In the genomic region with DNA sequence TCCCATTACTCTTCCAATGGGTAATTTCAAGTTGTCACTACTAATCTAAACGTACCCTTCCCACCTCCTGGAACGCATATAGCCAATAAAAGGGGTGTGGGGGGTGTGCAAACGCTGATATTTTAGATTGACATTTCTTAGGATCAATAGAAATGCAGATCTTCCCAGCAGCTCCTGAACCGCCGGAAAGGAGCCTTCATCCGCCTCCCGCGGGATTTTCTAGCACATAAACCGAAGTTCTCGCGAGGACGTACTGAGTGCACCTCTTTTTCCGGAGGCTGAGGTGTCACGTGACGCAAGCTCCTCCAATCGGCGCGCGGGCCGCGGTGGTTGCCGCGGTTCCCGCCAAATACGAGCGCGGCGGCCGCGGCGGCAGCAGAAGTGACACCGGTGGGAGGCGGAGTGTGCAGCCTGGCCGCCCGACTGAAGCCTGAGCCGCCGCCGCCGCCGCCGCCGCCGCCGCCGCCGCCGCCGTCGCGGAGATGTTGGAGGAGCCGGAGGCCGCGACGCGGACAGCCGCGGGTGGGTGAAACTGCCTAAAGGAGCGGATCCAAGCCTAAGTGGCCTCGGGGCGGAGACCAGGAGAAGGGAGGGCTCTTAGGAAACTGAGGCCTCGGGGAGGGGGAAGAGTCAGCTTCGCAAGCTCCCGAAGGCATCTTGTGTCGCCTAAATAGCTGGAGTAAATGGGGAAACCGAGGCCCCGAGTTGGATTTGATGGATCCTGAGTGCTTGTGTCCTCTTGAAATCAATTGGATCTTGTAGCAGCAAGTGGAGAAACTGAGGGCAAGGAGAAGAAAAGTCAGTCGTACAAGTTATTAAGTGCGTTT, we compare ENCODE assay signal across 8 mouse cellular contexts. TPM values are rescaled to one million over a fixed set of nuclear protein-coding genes. Genes with fewer than 3 reads are reported as not detected.
A peak's percentile ranks its signal among the peaks of the same experiment; 100 is the strongest.
DNase-seq lines count a peak whose midpoint lies in the region; ATAC-seq lines count a peak whose summit lies in the region.

A gene (plus strand): TSS at position 410 of the 827 bp plus-strand sequence.

- H3K4me3 ChIP-seq in hindbrain, embryonic 16.5 days (ENCODE audit: low read length) = peak within 1 kb of the TSS; percentile 91
- H3K4me3 ChIP-seq in macrophage (ENCODE audit: inconsistent target) = peak within 1 kb of the TSS; percentile 88

- peaks cover 59% of the 10 kb centered on the region for H3K79me2 ChIP-seq in macrophage (ENCODE audit: inconsistent target)

- no peaks in the 10 kb centered on the region for H3K36me3 ChIP-seq in hindbrain, embryonic 16.5 days (ENCODE audit: control insufficient read depth, insufficient read depth, low read length)
- no peaks in the 10 kb centered on the region for H3K36me3 ChIP-seq in macrophage (ENCODE audit: inconsistent target)

- ATAC-seq in hindbrain, embryonic 16.5 days = peak; percentile 87

- under 1% methylated on average over 68 of the region's 68 CpGs for WGBS in hindbrain, embryonic 16.5 days
- under 1% methylated on average over 65 of the region's 68 CpGs for WGBS in macrophage (ENCODE audit: missing documents)

- DNase-seq in WW6 (ENCODE audit: low read depth, low spot score) = peak; percentile 95
- DNase-seq in cerebellum, postnatal 4 days (ENCODE audit: low spot score in 2 of 2) = peak; percentile 95 to 97
- DNase-seq in gastrocnemius, adult 18-20 months (ENCODE audit: low spot score) = peak; percentile 99
- DNase-seq in left cerebral cortex, adult 18-20 months (ENCODE audit: low spot score in 2 of 2) = peak; percentile 96 to 98
- peak; percentile 99 for DNase-seq in right cerebral cortex, adult 18-20 months
- DNase-seq in urinary bladder, postnatal 10 days (ENCODE audit: low spot score) = peak; percentile 91

- H3K4me1 ChIP-seq in hindbrain, embryonic 16.5 days (ENCODE audit: control insufficient read depth, insufficient read depth, low read depth, low read length) = peaks cover 15% of the 10 kb centered on the region

- H3K27ac ChIP-seq in hindbrain, embryonic 16.5 days (ENCODE audit: low read depth, low read length) = peak within 1 kb of the TSS; percentile 54; the same call in 1 of the 2 replicates
- H3K27ac ChIP-seq in macrophage = peak within 1 kb of the TSS; percentile 60

- H3K9ac ChIP-seq in hindbrain, embryonic 16.5 days (ENCODE audit: low read depth, low read length) = peak within 1 kb of the TSS; percentile 73

- H3K9me3 ChIP-seq in hindbrain, embryonic 16.5 days (ENCODE audit: control insufficient read depth, low read length) = no peaks in the 10 kb centered on the region

- peak within 1 kb of the TSS; percentile 98 for H3K4me2 ChIP-seq in hindbrain, embryonic 16.5 days (ENCODE audit: low read length)

- no peaks in the 10 kb centered on the region for H3K27me3 ChIP-seq in hindbrain, embryonic 16.5 days (replicated peaks; ENCODE audit: control insufficient read depth, insufficient read depth, low read length)

RNA-seq across cellular contexts. Expression of the gene that starts here (rescaled TPM):
- under 1 TPM; 0.46 to 0.95 TPM for total RNA-seq in gastrocnemius, adult 18-20 months (2021)
- 4.5 and 6.7 TPM in 2 replicates for polyA plus RNA-seq in hindbrain, embryonic 16.5 days (2015; fragmentation: Nextera tagmentation; extraction: Ambion mirVana)
- total RNA-seq in left cerebral cortex, adult 18-20 months (2021) = 1 to 10 TPM; 1.9 to 2.7 TPM
- 10 to 100 TPM in 3 of 26 experiments, 1 to 10 TPM in 23; 1.3 to 12.4 (median 5.2) TPM for total RNA-seq in macrophage (2018; cell fraction: chromatin; rRNA removed)
- 1 to 10 TPM; 1.3 to 6.7 (median 3.3) TPM for total RNA-seq in macrophage (2018; cell fraction: cytosol; rRNA removed)
- total RNA-seq in macrophage (2018; cell fraction: nucleus; rRNA removed) = 10 to 100 TPM in 2 of 26 experiments, 1 to 10 TPM in 24; 1.6 to 28.4 (median 4.3) TPM
- polyA plus RNA-seq in macrophage (2018) = 2.5 to 17.1 TPM (median 6.2 TPM) in 3 replicates

Comparison
In these comparisons a context has a peak if more than half of its experiments do, and no peak if none do; other contexts are left out.
1. Peak in every context shown above with its lines: DNase-seq, ATAC-seq, H3K4me3 ChIP-seq and H3K27ac ChIP-seq.
2. Peak in DNase-seq in gastrocnemius, adult 18-20 months; RNA of the gene not detected or under 1 TPM.